Mouse (Mus musculus) neural tube, embryonic 15.5 days (tissue): ENCODE measurements around the gene Casp9. TPM values are rescaled to one million over a fixed set of nuclear protein-coding genes. Genes with fewer than 3 reads are reported as not detected.
"Not testable (repeated sequence)": the region's sequence is repeated elsewhere in the genome, so short reads cannot be mapped to it uniquely, and the experiment has no call there.

Source experiments
- ATAC-seq: fragments of 200-750 bp; cut with Nextera tagmentation; 2 replicates; pipeline ENCODE4 v1.8.0; 2017; ENCODE audit warnings: mild to moderate bottlenecking, moderate TSS enrichment, moderate library complexity; ENCODE audit not compliant: low FRiP score
- H3K27ac ChIP-seq: fragments of 300-500 bp; sonication (generic); replicated peaks from 2 replicates; pipeline ENCODE4 v1.5.1; 2015; ENCODE audit warnings: mild to moderate bottlenecking, inconsistent platforms
- H3K27me3 ChIP-seq: fragments of 300-500 bp; sonication (generic); replicated peaks from 2 replicates; pipeline ENCODE4 v1.6.1; 2015; ENCODE audit warnings: inconsistent platforms
- H3K36me3 ChIP-seq: fragments of 300-500 bp; sonication (generic); 2 replicates; pipeline ENCODE4 v1.6.1; 2015; ENCODE audit warnings: inconsistent platforms
- H3K4me1 ChIP-seq: fragments of 300-500 bp; sonication (generic); 2 replicates; pipeline ENCODE4 v1.6.1; 2015; ENCODE audit warnings: inconsistent platforms
- H3K4me2 ChIP-seq: fragments of 300-500 bp; sonication (generic); 2 replicates; pipeline ENCODE4 v1.6.1; 2015; ENCODE audit warnings: inconsistent platforms, mild to moderate bottlenecking, moderate library complexity
- H3K4me3 ChIP-seq: fragments of 300-500 bp; sonication (generic); replicated peaks from 2 replicates; pipeline ENCODE4 v1.5.1; 2015; ENCODE audit warnings: mild to moderate bottlenecking, inconsistent platforms
- H3K9ac ChIP-seq: fragments of 300-500 bp; sonication (generic); replicated peaks from 2 replicates; pipeline ENCODE4 v1.6.1; 2015; ENCODE audit warnings: mild to moderate bottlenecking, inconsistent platforms
- H3K9me3 ChIP-seq: fragments of 300-500 bp; sonication (generic); replicated peaks from 2 replicates; pipeline ENCODE4 v1.6.1; 2016; ENCODE audit warnings: inconsistent platforms
- WGBS: fragments of 180-500 bp; shearing (Covaris S2); methylation state at CpG from one replicate; pipeline ENCODE4 v1.1.7; 2015; ENCODE audit warnings: mixed read lengths; 5-methylcytosine and 5-hydroxymethylcytosine counted together
- polyA plus RNA-seq: library from polyadenylated mRNA; unstranded; fragments of >200 nt; fragmentation: Nextera tagmentation; extraction: Ambion mirVana; gene quantifications from 2 replicates; pipeline ENCODE4 v1.2.1, GENCODE M21; 2015

Gene Casp9
- polyA plus RNA-seq, 1 experiment from 2014 or later, result 19.2 TPM

DNA sequence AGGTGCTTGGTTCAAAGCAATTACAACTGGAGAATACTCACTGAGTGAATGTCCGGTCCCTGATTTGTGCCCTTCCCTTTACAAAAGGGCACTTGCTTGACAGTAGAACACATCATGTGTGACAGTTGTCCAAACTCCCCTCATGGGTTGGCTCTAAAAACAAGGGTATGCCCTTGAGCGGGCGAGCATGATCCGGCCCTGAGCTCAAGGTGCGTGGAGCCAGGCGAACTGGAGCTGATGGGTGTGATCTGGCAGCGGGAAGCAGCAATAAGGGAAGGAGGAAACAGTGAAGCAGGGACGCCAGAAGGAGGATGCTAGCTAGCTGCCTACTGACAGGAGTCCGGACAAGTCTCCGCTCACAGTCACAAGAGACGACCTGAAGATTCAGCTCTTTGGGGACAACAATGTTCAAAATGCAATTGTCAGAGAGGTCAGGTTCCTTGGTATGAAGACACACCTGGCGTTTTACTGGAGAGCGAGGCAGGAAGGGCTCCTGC, 31.3 kb upstream of the Casp9 start:
- H3K27me3 ChIP-seq, result no peaks in the 10 kb centered on the region
- H3K9me3 ChIP-seq, result no peaks in the 10 kb centered on the region
- no peak overlapping the region for H3K27ac ChIP-seq
- no peak for ATAC-seq
- no peak overlapping the region for H3K9ac ChIP-seq
- no peak overlapping the region for H3K4me2 ChIP-seq
- H3K4me3 ChIP-seq, result no peak overlapping the region
- H3K36me3 ChIP-seq, result peaks cover 59% of the 10 kb centered on the region
- H3K4me1 ChIP-seq, result peaks cover 10% of the 10 kb centered on the region
- 94% methylated on average over 13 of the region's 13 CpGs for WGBS

GRCm38 (mm10) chr4:141763476-141763875, 29.9 kb upstream of the Casp9 start:
- 95% methylated on average over 12 of the region's 12 CpGs for WGBS
- ATAC-seq, result no peak
- H3K4me3 ChIP-seq, result no peak overlapping the region

DNA sequence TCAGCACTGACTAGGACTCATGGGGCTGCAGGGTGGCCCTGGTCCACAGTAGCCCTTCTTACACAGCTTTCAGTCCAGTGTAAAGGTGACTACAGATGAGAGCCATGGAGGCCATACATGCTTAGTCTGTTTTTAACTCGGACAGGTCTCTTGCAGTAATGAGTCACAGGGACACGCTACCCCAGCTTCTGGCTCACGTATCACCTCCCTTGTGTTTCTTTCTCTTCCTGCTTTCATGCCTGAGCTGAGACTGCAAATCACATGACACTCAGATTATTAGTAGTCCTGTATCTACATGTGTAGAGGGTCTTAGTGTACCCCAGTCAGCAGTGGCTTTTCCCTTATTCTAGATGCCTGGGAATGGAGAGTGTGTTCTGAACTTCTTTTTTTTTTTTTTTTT, 28.4 kb upstream of the Casp9 start:
- Histone ChIP-seq H3K27me3 (no peaks in the 10 kb centered on the region), H3K4me2 (no peak overlapping the region), H3K4me3 (no peak overlapping the region), H3K27ac (no peak overlapping the region), H3K4me1 (peaks cover 19% of the 10 kb centered on the region), H3K9me3 (no peaks in the 10 kb centered on the region), H3K36me3 (peaks cover 82% of the 10 kb centered on the region), H3K9ac (no peak overlapping the region)
- ATAC-seq, result no peak
- WGBS, result 97% methylated on average over 3 of the region's 3 CpGs

More at GRCm38 (mm10) chr4:141763476-141763875, 29.9 kb upstream of the Casp9 start:
- H3K27me3 ChIP-seq, result no peaks in the 10 kb centered on the region
- no peak overlapping the region for H3K4me2 ChIP-seq
- H3K27ac ChIP-seq, result no peak overlapping the region
- no peak overlapping the region for H3K9ac ChIP-seq
- no peaks in the 10 kb centered on the region for H3K9me3 ChIP-seq
- peaks cover 19% of the 10 kb centered on the region for H3K4me1 ChIP-seq
- peaks cover 67% of the 10 kb centered on the region for H3K36me3 ChIP-seq

DNA sequence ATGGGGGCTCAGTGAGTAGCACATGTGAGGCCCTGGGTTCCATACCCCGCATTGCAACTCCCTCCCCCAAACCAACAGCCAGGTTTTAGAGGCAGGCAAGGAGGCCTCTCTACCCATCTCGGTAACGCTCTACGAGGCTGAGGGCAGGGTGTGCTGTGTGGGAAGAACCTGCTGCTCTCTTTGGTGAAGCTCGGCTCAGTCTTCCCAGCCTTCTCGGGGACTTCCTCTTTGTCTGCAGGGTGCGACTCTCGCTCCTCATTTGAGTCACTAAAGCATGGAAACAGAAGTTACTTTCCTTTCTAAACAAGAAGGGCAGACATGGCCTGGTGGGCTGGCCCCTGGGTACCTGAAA, 27.1 kb upstream of the Casp9 start:
- Histone ChIP-seq H3K27ac (peak overlapping the region; percentile 69), H3K27me3 (no peaks in the 10 kb centered on the region), H3K4me3 (no peak overlapping the region), H3K9me3 (no peaks in the 10 kb centered on the region), H3K9ac (no peak overlapping the region), H3K4me1 (peaks cover 19% of the 10 kb centered on the region), H3K36me3 (peaks cover 90% of the 10 kb centered on the region), H3K4me2 (peak overlapping the region; percentile 24)
- 62% methylated on average over 8 of the region's 8 CpGs for WGBS
- ATAC-seq, result no peak; the same call in 1 of the 2 replicates

GRCm38 (mm10) chr4:141766668-141767352, 26.6 kb upstream of the Casp9 start:
- H3K4me1 ChIP-seq, result peaks cover 19% of the 10 kb centered on the region
- H3K9ac ChIP-seq, result no peak overlapping the region
- 39% methylated on average over 19 of the region's 19 CpGs for WGBS
- H3K27me3 ChIP-seq, result no peaks in the 10 kb centered on the region
- peaks cover 90% of the 10 kb centered on the region for H3K36me3 ChIP-seq
- peak overlapping the region; percentile 69 for H3K27ac ChIP-seq
- H3K4me2 ChIP-seq, result peak overlapping the region; percentile 24
- H3K9me3 ChIP-seq, result no peaks in the 10 kb centered on the region
- ATAC-seq, result peak; percentile 45; the same call in 1 of the 2 replicates
- H3K4me3 ChIP-seq, result no peak overlapping the region

GRCm38 (mm10) chr4:141767353-141768036, 25.9 kb upstream of the Casp9 start:
- Histone ChIP-seq H3K27me3 (no peaks in the 10 kb centered on the region), H3K9ac (no peak overlapping the region), H3K9me3 (no peaks in the 10 kb centered on the region), H3K4me1 (peaks cover 19% of the 10 kb centered on the region), H3K36me3 (peaks cover 89% of the 10 kb centered on the region), H3K27ac (peak overlapping the region; percentile 69), H3K4me2 (peak overlapping the region; percentile 24; the same call in 1 of the 2 replicates), H3K4me3 (no peak overlapping the region)
- ATAC-seq, result no peak
- 66% methylated on average over 19 of the region's 19 CpGs for WGBS

DNA sequence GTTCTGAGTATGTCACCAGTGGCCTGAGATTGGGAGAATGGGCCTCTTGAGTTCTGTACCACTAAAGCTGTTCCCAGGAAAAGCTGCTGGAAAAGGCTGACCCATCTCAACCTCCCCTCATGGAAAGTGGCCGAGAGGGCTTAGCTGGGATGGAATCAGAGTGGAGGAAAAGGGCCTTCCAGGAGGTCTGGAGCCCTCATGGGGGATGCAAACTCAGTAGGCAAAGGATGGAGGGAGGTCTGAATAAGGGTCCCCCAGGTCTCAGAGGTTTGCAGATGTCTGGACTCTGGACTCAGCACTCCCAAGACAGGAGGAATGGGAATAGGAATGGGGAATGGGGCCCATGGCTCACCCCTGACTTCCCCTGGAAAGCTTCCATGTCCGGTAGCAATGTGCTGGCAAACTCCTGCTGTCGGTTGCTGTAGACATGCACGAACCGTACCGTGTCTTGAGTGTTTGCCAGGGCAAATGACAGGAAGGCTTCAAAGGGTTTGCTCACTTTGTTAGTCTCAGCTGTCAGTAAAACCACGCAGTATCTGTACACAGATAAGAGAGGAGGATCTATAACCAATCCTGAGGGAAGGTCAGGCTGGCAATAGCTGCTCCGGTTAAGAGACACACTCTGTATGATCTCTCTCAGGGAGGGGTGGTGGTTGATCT, 23.8 kb upstream of the Casp9 start:
- WGBS, result 91% methylated on average over 8 of the region's 8 CpGs
- no peak overlapping the region for H3K4me2 ChIP-seq
- no peak for ATAC-seq
- peaks cover 90% of the 10 kb centered on the region for H3K36me3 ChIP-seq
- no peak overlapping the region for H3K4me3 ChIP-seq
- H3K9me3 ChIP-seq, result no peaks in the 10 kb centered on the region
- H3K4me1 ChIP-seq, result peaks cover 19% of the 10 kb centered on the region
- no peaks in the 10 kb centered on the region for H3K27me3 ChIP-seq
- H3K27ac ChIP-seq, result no peak overlapping the region
- no peak overlapping the region for H3K9ac ChIP-seq

- Histone ChIP-seq H3K9me3 (no peaks in the 10 kb centered on the region), H3K36me3 (peaks cover 93% of the 10 kb centered on the region), H3K27ac (no peak overlapping the region), H3K4me3 (no peak overlapping the region), H3K4me1 (peaks cover 12% of the 10 kb centered on the region), H3K9ac (no peak overlapping the region), H3K27me3 (no peaks in the 10 kb centered on the region), H3K4me2 (no peak overlapping the region)
- 91% methylated on average over 8 of the region's 8 CpGs for WGBS
- no peak for ATAC-seq
Observed at GRCm38 (mm10) chr4:141771823-141772222, 21.6 kb upstream of the Casp9 start.

- peaks cover 91% of the 10 kb centered on the region for H3K36me3 ChIP-seq
- not testable (repeated sequence) for ATAC-seq, H3K9me3 ChIP-seq, H3K27me3 ChIP-seq, H3K4me3 ChIP-seq, H3K27ac ChIP-seq, H3K4me2 ChIP-seq, H3K9ac ChIP-seq, H3K4me1 ChIP-seq
- 86% methylated on average over 4 of the region's 4 CpGs for WGBS
Observed at GRCm38 (mm10) chr4:141773019-141773418, 20.4 kb upstream of the Casp9 start.

DNA sequence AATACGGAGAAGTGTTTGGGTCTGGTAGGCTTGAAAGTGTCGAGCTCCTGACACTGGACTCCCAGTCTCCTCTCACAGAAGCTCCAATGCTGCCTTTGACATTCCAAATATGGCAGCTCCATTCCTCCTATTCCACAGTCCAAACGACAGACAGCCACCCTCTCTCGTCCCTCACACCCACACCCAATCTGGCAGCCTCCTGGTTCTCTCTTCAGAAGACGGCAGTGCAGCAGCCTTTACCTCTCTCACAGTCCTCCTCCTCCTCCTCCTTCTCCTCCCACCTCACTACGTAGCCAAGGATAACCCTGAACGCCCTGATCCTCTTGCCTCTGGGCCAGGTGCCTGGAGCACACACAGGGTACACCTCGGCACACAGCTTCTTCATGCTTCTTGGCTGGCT, 13.6 kb upstream of the Casp9 start:
- WGBS, result 96% methylated on average over 8 of the region's 8 CpGs
- no peak for ATAC-seq
- H3K9me3 ChIP-seq, result no peaks in the 10 kb centered on the region
- no peaks in the 10 kb centered on the region for H3K4me1 ChIP-seq
- no peak overlapping the region for H3K27ac ChIP-seq
- no peak overlapping the region for H3K4me2 ChIP-seq
- no peaks in the 10 kb centered on the region for H3K27me3 ChIP-seq
- no peak overlapping the region for H3K9ac ChIP-seq
- H3K4me3 ChIP-seq, result no peak overlapping the region
- peaks cover 86% of the 10 kb centered on the region for H3K36me3 ChIP-seq

- H3K9ac ChIP-seq, result no peak overlapping the region
- 96% methylated on average over 8 of the region's 8 CpGs for WGBS
- no peaks in the 10 kb centered on the region for H3K9me3 ChIP-seq
- no peak overlapping the region for H3K27ac ChIP-seq
- H3K27me3 ChIP-seq, result no peaks in the 10 kb centered on the region
- peaks cover 79% of the 10 kb centered on the region for H3K36me3 ChIP-seq
- no peak overlapping the region for H3K4me3 ChIP-seq
- no peaks in the 10 kb centered on the region for H3K4me1 ChIP-seq
- H3K4me2 ChIP-seq, result no peak overlapping the region
- no peak for ATAC-seq
Observed at GRCm38 (mm10) chr4:141781201-141781985, 12.0 kb upstream of the Casp9 start.
